Mouse (Mus musculus) liver, embryonic 12.5 days (tissue): ENCODE measurements around the gene Evl. TPM values are rescaled to one million over a fixed set of nuclear protein-coding genes. Genes with fewer than 3 reads are reported as not detected.

Source experiments
- ATAC-seq: fragments of 200-750 bp; cut with Nextera tagmentation; 2 replicates; pipeline ENCODE4 v1.8.0; 2017; ENCODE audit warnings: moderate number of reproducible peaks, mild to moderate bottlenecking, moderate library complexity
- H3K27ac ChIP-seq: fragments of 300-500 bp; sonication (generic); 2 replicates; pipeline ENCODE4 v1.5.1; 2016; ENCODE audit warnings: mild to moderate bottlenecking
- H3K27me3 ChIP-seq: fragments of 300-500 bp; sonication (generic); replicated peaks from 2 replicates; pipeline ENCODE4 v1.6.1; 2016; ENCODE audit warnings: mild to moderate bottlenecking, moderate library complexity
- H3K36me3 ChIP-seq: fragments of 300-500 bp; sonication (generic); 2 replicates; pipeline ENCODE4 v1.6.1; 2016; ENCODE audit warnings: mild to moderate bottlenecking, moderate library complexity
- H3K4me1 ChIP-seq: fragments of 300-500 bp; sonication (generic); 2 replicates; pipeline ENCODE4 v1.6.1; 2016
- H3K4me2 ChIP-seq: fragments of 300-500 bp; sonication (generic); 2 replicates; pipeline ENCODE4 v1.6.1; 2016; ENCODE audit warnings: mild to moderate bottlenecking, moderate library complexity
- H3K4me3 ChIP-seq: fragments of 300-500 bp; sonication (generic); 2 replicates; pipeline ENCODE4 v1.5.1; 2016; ENCODE audit warnings: mild to moderate bottlenecking, moderate library complexity
- H3K9ac ChIP-seq: fragments of 300-500 bp; sonication (generic); 2 replicates; pipeline ENCODE4 v1.6.1; 2016; ENCODE audit warnings: mild to moderate bottlenecking, moderate library complexity
- H3K9me3 ChIP-seq: fragments of 300-500 bp; sonication (generic); replicated peaks from 2 replicates; pipeline ENCODE4 v1.6.1; 2016; ENCODE audit warnings: mild to moderate bottlenecking, moderate library complexity
- WGBS: fragments of 180-500 bp; shearing (Covaris S2); methylation state at CpG from one replicate; pipeline ENCODE4 v1.1.7; 2016; ENCODE audit not compliant: insufficient replicate concordance; 5-methylcytosine and 5-hydroxymethylcytosine counted together
- polyA plus RNA-seq: library from polyadenylated mRNA; unstranded; fragments of >200 nt; fragmentation: Nextera tagmentation; extraction: Ambion mirVana; gene quantifications from 2 replicates; pipeline ENCODE4 v1.2.1, GENCODE M21; 2016

Gene Evl
- polyA plus RNA-seq, 1 experiment from 2014 or later: 12.9 TPM

DNA sequence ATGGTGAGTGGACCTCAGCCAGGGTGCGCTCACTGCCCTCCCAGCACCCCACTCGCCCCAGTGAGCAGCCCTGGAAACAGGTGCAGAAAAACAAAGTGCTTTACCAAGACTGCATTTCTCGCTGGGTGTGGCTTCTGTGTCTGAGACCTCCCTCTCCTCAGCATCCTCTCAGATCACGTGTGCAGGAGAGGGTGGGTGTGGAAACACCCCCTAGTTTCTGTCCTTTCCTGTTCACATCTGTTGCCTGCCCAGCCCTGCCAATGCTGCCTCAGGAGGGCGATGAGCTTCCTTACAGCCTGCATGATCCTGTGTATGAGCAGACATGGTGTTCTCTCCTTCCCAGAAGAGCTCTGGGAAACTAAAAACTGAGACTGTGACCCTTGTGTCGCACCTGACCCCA lies 131.9 kb downstream of the Evl start:
- H3K27ac ChIP-seq: no peak overlapping the region
- H3K4me1 ChIP-seq: no peaks in the 10 kb centered on the region

DNA sequence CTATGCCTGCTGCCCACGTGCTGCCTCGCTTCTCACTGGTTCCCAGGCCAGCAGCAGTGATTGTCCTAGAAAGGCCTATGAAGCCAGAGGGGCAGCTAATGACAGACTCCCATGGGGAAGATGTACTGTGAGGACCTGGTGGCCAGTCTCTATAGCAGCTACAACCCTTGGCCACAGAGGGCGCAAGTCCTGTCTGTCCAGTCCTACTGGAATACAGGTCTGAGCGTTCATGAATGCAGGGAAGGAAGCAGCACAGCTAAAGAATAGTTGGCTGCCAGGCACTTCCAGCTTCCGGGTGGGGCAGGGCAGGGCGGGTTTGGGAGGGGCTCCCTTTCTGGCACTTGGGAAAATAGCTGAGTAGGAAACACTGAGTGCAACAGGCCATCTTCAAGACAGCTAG lies 132.4 kb downstream of the Evl start:
- Histone ChIP-seq H3K4me1 (no peaks in the 10 kb centered on the region), H3K9ac (no peak overlapping the region), H3K4me3 (no peak overlapping the region), H3K36me3 (peaks cover 23% of the 10 kb centered on the region; the same call in 1 of the 2 replicates), H3K27me3 (no peaks in the 10 kb centered on the region), H3K4me2 (no peak overlapping the region), H3K9me3 (no peaks in the 10 kb centered on the region), H3K27ac (no peak overlapping the region)
- 64% methylated on average over 6 of the region's 6 CpGs for WGBS
- no peak for ATAC-seq

More for the DNA sequence above, 131.9 kb downstream of the Evl start:
- H3K9me3 ChIP-seq: no peaks in the 10 kb centered on the region
- WGBS: 66% methylated on average over 6 of the region's 6 CpGs
- ATAC-seq: no peak
- no peak overlapping the region for H3K4me2 ChIP-seq
- no peak overlapping the region for H3K4me3 ChIP-seq
- no peaks in the 10 kb centered on the region for H3K27me3 ChIP-seq
- no peak overlapping the region for H3K9ac ChIP-seq
- H3K36me3 ChIP-seq: peaks cover 27% of the 10 kb centered on the region

DNA sequence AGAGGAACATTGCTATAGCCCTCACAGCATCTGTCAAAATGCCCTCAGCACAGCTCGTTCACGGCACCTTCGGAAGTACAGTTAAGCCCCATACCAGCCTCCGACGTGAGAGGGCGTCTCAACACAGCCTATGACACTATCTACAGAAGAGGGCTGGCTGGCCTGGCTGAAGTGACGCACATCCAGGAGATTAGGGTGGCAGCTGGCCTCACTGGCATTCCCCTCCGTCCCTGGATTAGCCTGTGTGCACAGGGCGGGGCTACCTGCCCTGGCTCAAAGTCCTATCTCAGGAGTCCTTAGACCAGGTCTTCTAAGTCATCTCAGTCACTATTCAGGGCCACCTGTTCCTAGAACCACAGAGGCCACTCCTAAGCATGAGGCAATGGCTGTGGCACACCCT lies 134.6 kb downstream of the Evl start:
- Histone ChIP-seq H3K4me3 (no peak overlapping the region), H3K4me2 (no peak overlapping the region), H3K27me3 (no peaks in the 10 kb centered on the region), H3K4me1 (no peaks in the 10 kb centered on the region), H3K36me3 (peaks cover 7% of the 10 kb centered on the region; the same call in 1 of the 2 replicates), H3K9me3 (no peaks in the 10 kb centered on the region), H3K9ac (no peak overlapping the region), H3K27ac (no peak overlapping the region)
- WGBS: 63% methylated on average over 9 of the region's 9 CpGs
- ATAC-seq: no peak

DNA sequence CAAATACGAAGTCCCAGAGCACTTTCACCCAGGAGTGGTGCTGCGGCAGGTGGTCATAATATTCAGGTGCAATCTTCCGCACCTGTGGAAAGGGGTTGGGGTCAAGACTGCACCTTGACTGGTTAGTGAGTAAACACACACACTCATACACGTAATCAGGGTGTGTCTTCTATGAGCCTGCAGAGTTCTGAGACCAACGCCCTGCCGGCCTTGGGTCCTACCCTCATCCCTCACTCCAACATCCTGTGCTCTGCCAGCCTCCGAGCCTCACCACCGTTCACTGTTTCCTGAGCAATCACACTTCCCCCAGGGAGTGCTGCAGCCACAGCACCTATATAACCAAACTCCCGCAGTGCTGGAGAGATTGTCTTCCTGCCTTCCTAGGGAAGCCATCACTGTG lies 136.0 kb downstream of the Evl start:
- Histone ChIP-seq H3K27me3 (no peaks in the 10 kb centered on the region; the same call in 1 of the 2 replicates), H3K4me3 (no peak overlapping the region), H3K4me2 (no peak overlapping the region), H3K9me3 (no peaks in the 10 kb centered on the region), H3K4me1 (no peaks in the 10 kb centered on the region), H3K9ac (no peak overlapping the region), H3K27ac (no peak overlapping the region), H3K36me3 (0 out of 2 replicates have a peak, but pooled peaks cover 3% of the 10 kb centered on the region)
- 58% methylated on average over 9 of the region's 9 CpGs for WGBS
- no peak for ATAC-seq

DNA sequence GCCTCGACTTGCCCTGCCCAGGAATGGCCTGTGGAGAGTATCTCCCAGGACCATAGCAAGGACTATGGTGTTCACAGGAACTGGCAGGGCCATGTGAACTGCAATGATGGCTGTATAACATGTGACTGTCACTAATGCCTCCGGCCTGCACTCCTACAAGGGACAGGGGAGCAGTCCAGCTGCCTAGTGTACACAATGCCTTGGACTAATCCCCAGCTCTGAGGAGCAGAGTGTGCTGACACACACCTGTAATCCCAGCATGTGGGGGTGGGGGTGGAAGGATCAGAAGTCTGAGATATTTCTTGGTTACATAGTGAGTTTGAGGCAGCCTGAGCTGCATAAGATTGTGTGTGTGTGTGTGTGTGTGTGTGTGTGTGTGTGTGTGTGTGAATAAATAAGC lies 139.1 kb downstream of the Evl start:
- Histone ChIP-seq H3K4me1 (no peaks in the 10 kb centered on the region), H3K27ac (no peak overlapping the region), H3K27me3 (no peaks in the 10 kb centered on the region; the same call in 1 of the 2 replicates), H3K9ac (no peak overlapping the region), H3K4me2 (no peak overlapping the region), H3K36me3 (no peaks in the 10 kb centered on the region), H3K9me3 (no peaks in the 10 kb centered on the region), H3K4me3 (no peak overlapping the region)
- ATAC-seq: no peak
- 47% methylated on average over 2 of the region's 2 CpGs for WGBS

DNA sequence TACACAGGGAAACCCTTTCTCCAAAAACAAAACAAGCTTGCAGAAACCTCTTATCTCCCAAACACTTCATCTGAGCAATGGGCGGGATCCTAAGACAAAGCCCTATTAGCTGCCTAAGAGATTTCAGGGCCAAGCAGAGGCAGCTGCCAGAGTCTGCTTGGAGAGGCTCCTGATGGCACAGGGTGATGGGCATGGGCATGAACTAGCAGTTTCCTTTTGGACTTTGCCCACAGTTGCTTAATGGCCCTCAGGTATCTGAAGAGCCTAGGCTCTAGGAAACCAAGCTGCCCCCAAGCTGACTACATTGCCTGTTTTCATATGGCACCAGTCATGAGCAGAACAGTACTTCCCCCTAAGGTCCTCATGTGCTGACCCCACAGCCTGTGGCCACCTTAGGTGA lies 139.7 kb downstream of the Evl start:
- ATAC-seq: no peak
- Histone ChIP-seq H3K4me2 (no peak overlapping the region), H3K9ac (no peak overlapping the region), H3K36me3 (no peaks in the 10 kb centered on the region), H3K27me3 (no peaks in the 10 kb centered on the region; the same call in 1 of the 2 replicates), H3K4me1 (no peaks in the 10 kb centered on the region), H3K27ac (no peak overlapping the region), H3K4me3 (no peak overlapping the region), H3K9me3 (no peaks in the 10 kb centered on the region)
- 60% methylated on average over 1 of the region's 1 CpGs for WGBS

DNA sequence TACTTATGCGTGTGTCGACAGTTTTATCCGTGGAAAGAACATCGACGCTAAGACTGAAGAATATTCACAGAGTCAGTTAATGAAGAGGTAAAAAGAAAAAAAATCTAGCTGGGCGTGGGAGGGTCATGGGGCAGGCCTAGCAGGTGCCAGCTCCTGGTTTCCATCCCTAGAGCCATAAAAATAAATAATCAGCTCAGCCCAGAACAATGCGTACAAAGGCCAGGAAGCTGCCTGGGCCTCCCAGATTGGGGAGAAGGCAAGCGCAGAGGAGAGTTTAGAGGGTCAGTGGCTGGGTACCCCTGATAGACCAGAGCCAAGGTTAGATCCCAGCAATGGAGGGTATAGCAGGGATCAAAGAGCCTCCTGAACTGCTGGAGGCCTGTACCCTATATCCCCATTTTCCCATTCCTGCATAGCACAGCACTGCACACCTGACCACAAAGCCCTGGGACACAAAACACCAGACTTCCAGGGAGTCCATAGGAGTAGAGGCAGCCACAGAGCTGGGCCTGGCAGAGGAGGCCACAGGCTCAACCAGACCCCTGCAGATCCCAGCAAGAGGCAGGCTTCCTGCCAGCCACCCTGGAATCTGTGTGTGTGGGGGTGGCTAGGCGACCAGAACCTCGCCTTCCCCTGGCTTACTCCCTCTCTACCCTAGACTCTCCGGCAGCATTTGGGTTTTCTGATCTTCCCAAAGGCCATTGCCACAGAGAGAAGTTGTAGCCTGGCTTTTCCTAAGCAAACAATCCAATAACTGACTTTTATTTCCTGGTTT lies 144.4 kb downstream of the Evl start:
- H3K36me3 ChIP-seq: no peaks in the 10 kb centered on the region
- peaks cover 41% of the 10 kb centered on the region for H3K27me3 ChIP-seq
- no peak overlapping the region for H3K4me3 ChIP-seq
- no peak overlapping the region for H3K4me2 ChIP-seq
- H3K27ac ChIP-seq: no peak overlapping the region
- H3K4me1 ChIP-seq: peaks cover 8% of the 10 kb centered on the region; the same call in 1 of the 2 replicates
- WGBS: 69% methylated on average over 11 of the region's 11 CpGs
- ATAC-seq: no peak
- no peak overlapping the region for H3K9ac ChIP-seq
- no peaks in the 10 kb centered on the region for H3K9me3 ChIP-seq

DNA sequence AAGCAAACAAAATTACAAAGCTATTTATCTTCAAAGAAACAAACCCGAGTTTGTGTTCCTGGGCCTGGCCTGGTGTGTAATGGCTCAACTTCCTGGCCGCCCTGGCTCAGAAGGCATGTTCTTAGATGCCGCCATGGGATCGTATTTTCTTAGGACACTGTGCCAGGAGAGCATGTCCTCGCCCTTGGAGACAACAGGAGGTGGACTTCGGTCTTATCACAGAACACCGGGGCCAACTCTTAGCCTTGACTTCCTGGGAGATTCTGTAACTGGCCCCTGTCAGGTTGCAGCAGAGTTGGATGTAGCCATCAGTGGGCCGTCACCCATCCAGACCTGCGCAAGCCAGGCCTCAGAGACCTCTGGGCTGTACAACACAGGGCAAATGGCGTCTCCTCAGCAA lies 145.1 kb downstream of the Evl start:
- no peak overlapping the region for H3K4me2 ChIP-seq
- WGBS: 64% methylated on average over 10 of the region's 10 CpGs
- H3K27ac ChIP-seq: no peak overlapping the region
- H3K4me1 ChIP-seq: peaks cover 8% of the 10 kb centered on the region; the same call in 1 of the 2 replicates
- H3K4me3 ChIP-seq: no peak overlapping the region
- no peak for ATAC-seq
- H3K36me3 ChIP-seq: no peaks in the 10 kb centered on the region
- peaks cover 48% of the 10 kb centered on the region for H3K27me3 ChIP-seq
- no peak overlapping the region for H3K9ac ChIP-seq
- H3K9me3 ChIP-seq: no peaks in the 10 kb centered on the region

DNA sequence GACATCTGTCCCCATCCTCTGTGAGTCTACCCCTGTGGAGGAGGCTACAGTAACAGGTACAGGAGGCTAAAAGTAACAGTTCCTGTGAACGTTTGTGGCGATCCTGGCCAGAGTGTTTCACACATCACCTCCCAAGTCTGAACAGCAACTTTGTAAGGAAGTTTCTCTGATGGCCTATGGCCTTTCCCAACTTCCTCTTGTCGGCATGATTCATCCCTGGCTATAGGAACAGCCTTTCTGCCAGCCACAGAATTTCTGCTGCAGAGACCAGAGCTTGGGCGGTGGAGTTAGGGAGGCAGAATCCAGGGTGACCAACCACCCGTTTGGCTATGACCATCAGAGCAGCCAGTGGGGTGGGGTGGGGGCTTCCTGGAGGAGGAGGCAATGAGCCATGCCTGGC lies 145.5 kb downstream of the Evl start:
- no peaks in the 10 kb centered on the region for H3K36me3 ChIP-seq
- no peak for ATAC-seq
- H3K27ac ChIP-seq: no peak overlapping the region
- H3K4me3 ChIP-seq: no peak overlapping the region
- no peak overlapping the region for H3K9ac ChIP-seq
- peaks cover 53% of the 10 kb centered on the region for H3K27me3 ChIP-seq
- H3K4me1 ChIP-seq: peaks cover 8% of the 10 kb centered on the region; the same call in 1 of the 2 replicates
- WGBS: 29% methylated on average over 5 of the region's 5 CpGs
- no peaks in the 10 kb centered on the region for H3K9me3 ChIP-seq
- no peak overlapping the region for H3K4me2 ChIP-seq

DNA sequence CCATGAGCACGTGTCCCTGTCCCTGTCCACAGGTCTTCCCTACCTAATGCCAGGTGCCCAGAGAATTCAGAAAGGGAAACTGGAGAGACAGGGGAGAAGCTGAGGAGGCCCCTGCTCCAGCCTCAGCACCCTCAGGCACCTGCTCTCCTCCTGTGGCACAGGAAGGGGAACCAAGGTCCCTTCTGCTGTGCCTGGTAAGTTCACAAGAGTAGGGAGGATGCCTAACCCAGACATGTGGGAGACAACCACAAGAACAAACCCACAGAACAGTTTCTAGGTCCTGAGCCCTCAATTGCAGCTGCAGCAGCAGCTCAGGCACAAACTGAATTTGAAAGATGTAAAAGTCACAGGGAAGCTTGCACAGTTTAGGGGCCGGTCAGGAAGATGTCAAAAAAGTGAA lies 146.7 kb downstream of the Evl start:
- Histone ChIP-seq H3K27ac (no peak overlapping the region), H3K9me3 (no peaks in the 10 kb centered on the region), H3K27me3 (peaks cover 55% of the 10 kb centered on the region), H3K4me2 (no peak overlapping the region), H3K9ac (no peak overlapping the region), H3K36me3 (no peaks in the 10 kb centered on the region), H3K4me1 (peaks cover 8% of the 10 kb centered on the region; the same call in 1 of the 2 replicates), H3K4me3 (no peak overlapping the region)
- 41% methylated on average over 2 of the region's 2 CpGs for WGBS
- no peak for ATAC-seq

DNA sequence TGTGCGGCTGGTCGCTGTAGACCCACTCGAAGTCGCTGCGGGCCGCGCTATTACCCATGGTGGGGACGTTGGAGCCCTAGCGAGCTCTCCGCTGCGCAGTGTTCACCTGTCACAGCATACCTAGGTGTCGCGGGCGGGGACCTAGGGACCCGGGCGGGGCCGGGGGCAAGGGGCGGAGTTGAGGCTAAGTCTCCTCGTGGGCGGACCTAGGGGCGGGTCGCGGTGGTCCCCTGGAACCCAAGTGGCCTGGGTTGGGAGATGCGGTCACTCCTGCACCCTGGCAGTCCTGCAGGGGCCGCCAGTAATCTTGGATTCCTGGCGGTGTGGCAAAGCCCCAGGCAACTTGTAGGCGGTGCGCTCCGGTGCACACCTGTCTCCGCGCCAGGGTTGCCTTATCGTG lies 147.7 kb downstream of the Evl start, which contains the start of gene Degs2:
Gene Degs2, minus strand, starts transcription at position 131 of the 400 bp plus-strand sequence.
- Histone ChIP-seq H3K27ac (no peak within 1 kb of the TSS), H3K4me2 (peak within 1 kb of the TSS; percentile 48), H3K9me3 (no peaks in the 10 kb centered on the region), H3K4me1 (peaks cover 8% of the 10 kb centered on the region; the same call in 1 of the 2 replicates), H3K36me3 (no peaks in the 10 kb centered on the region), H3K27me3 (peaks cover 55% of the 10 kb centered on the region), H3K9ac (no peak within 1 kb of the TSS), H3K4me3 (peak within 1 kb of the TSS; percentile 19)
- 4% methylated on average over 32 of the region's 32 CpGs for WGBS
- ATAC-seq: no peak

DNA sequence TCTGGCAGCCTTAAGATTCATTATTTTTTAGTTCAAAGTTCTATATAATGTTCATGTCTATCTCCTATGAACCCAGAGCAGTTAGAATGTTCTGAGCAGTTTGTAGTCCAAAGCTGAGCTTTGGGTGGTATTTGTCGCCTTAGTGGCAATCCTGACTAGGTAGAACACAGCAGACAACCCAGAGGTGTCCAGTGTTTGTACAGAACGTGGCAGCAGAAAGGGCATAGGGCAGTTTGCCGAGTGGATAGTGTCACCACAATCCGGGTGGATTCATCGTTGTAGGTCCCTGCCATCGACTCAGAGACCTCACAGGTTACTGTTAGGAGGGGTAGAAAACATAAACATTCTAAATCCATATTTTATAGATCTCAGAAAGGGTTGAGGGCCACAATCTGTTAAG lies 151.0 kb downstream of the Evl start:
- no peak overlapping the region for H3K27ac ChIP-seq
- no peak overlapping the region for H3K4me3 ChIP-seq
- no peaks in the 10 kb centered on the region for H3K9me3 ChIP-seq
- peaks cover 8% of the 10 kb centered on the region; the same call in 1 of the 2 replicates for H3K4me1 ChIP-seq
- no peaks in the 10 kb centered on the region for H3K36me3 ChIP-seq
- H3K4me2 ChIP-seq: no peak overlapping the region
- peaks cover 47% of the 10 kb centered on the region for H3K27me3 ChIP-seq
- no peak for ATAC-seq
- 61% methylated on average over 6 of the region's 6 CpGs for WGBS
- no peak overlapping the region for H3K9ac ChIP-seq
